Mouse (Mus musculus): ENCODE results near the gene Usp48. TPM values are rescaled to one million over a fixed set of nuclear protein-coding genes. Genes with fewer than 3 reads are reported as not detected.

The Usp48 gene
- polyA plus RNA-seq, 1 experiment = 109 TPM

DNA sequence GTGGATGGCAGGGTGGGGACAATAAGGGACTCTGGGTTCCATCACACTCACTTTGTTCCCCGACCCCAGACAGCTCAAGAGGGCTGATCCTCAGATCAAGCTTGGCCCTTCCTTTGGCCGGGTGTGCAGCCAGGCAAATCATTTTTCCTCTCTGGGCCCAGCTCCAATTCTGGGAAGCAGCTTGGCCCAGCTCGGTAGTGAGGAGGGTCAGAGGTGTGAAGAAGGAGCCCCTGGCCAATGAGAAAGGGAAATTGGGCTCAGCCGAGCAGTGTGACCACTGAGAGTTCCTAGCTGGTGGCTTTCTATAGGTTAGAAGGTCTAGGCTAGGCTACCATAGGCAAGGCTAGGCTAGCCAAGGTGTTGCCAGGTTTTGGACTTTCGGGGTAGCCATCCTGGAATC is 74.2 kb downstream of the Usp48 start:
- Histone ChIP-seq H3K27me3 (ENCODE audit: control insufficient read depth, insufficient read depth, low read length) (no peaks in the 10 kb centered on the region; the same call in 1 of the 2 replicates), H3K4me3 (ENCODE audit: control insufficient read depth, insufficient read depth, low read length) (no peak overlapping the region), H3K36me3 (ENCODE audit: control insufficient read depth, insufficient read depth, low read length) (no peaks in the 10 kb centered on the region), H3K4me1 (replicated peaks; ENCODE audit: control insufficient read depth, insufficient read depth, low read length) (peaks cover 3% of the 10 kb centered on the region; the same call in 1 of the 2 replicates), H3K27ac (ENCODE audit: control insufficient read depth, insufficient read depth, low read length) (no peak overlapping the region)
- no peak for TF ChIP-seq CTCF (IDR thresholded peaks at IDR 0.05; ENCODE audit: borderline replicate concordance, control insufficient read depth, extremely low read depth, insufficient read depth, low read length, poor library complexity)
- TF ChIP-seq POLR2A (IDR thresholded peaks at IDR 0.05; ENCODE audit: control insufficient read depth, extremely low read depth, insufficient read depth, low read length, poor library complexity) = no peak
- WGBS = 81% methylated on average over 5 of the region's 5 CpGs
- DNase-seq = no peak

DNA sequence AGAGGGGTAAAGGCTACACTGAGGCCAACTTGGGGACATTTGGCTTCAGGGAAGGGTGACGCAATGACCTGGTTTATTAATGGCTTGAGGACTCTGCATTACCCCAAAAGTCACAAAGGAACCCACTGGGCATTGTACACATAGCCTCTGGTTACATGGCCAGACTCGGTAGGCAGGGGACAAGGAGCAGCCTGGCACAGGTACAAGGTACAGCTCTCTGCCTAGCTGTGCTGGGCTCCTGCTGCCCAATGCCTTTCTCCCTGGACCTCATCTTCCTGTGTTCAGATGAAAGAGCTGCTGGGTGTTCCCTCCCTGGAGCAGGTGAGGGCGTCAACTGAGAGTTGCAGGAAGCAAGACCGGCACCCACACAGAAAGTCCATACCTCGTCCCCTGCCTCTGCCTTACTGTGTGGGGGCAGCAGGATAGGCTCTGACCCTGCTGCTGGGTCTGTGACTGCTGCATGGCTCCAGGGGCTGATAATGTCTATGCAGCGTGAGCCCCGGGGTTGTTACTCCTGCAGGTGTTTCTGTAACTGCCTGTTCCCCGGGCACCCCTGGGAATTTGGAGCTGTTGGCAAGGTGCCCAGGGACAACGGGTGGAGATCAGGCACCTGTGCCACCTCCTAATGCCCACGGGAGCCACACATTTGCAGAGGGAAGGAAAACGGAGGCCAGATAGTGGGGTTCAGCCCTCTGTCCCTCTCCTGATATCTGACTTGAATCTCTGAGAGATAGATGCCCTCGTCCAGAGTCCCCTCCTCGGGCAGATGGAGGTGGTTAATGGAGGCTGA is 78.4 kb downstream of the Usp48 start:
- no peaks in the 10 kb centered on the region for H3K4me1 ChIP-seq (replicated peaks; ENCODE audit: control insufficient read depth, insufficient read depth, low read length)
- no peak for DNase-seq
- TF ChIP-seq POLR2A (IDR thresholded peaks at IDR 0.05; ENCODE audit: control insufficient read depth, extremely low read depth, insufficient read depth, low read length, poor library complexity) = no peak
- no peak for TF ChIP-seq CTCF (IDR thresholded peaks at IDR 0.05; ENCODE audit: borderline replicate concordance, control insufficient read depth, extremely low read depth, insufficient read depth, low read length, poor library complexity)
- no peak overlapping the region for H3K4me3 ChIP-seq (ENCODE audit: control insufficient read depth, insufficient read depth, low read length)
- no peaks in the 10 kb centered on the region for H3K27me3 ChIP-seq (ENCODE audit: control insufficient read depth, insufficient read depth, low read length)
- H3K36me3 ChIP-seq (ENCODE audit: control insufficient read depth, insufficient read depth, low read length) = no peaks in the 10 kb centered on the region
- no peak overlapping the region for H3K27ac ChIP-seq (ENCODE audit: control insufficient read depth, insufficient read depth, low read length)
- 70% methylated on average over 13 of the region's 13 CpGs for WGBS

DNA sequence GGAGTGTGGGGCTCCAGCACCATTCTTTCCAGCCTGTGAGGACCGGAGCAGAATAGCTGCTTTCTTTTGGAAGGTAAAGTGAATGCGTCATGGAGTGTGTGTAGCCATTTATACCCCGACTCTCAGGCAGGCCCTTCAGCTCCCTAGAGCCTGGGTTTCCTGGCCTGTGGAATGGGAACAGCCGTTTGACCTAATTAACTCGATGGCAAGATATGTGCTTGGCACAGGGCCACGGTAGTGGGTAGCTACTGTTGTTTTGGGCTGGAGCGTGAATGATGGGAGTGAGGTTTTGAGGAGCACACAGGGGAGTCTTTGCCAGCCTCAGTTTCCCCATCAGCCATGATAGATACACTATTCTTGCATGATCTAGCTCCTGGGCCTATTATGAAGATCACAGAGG is 82.0 kb downstream of the Usp48 start:
- no peak for DNase-seq
- H3K36me3 ChIP-seq (ENCODE audit: control insufficient read depth, insufficient read depth, low read length) = no peaks in the 10 kb centered on the region
- H3K27ac ChIP-seq (ENCODE audit: control insufficient read depth, insufficient read depth, low read length) = no peak overlapping the region
- H3K4me3 ChIP-seq (ENCODE audit: control insufficient read depth, insufficient read depth, low read length) = no peak overlapping the region
- no peak for TF ChIP-seq CTCF (IDR thresholded peaks at IDR 0.05; ENCODE audit: borderline replicate concordance, control insufficient read depth, extremely low read depth, insufficient read depth, low read length, poor library complexity)
- TF ChIP-seq POLR2A (IDR thresholded peaks at IDR 0.05; ENCODE audit: control insufficient read depth, extremely low read depth, insufficient read depth, low read length, poor library complexity) = no peak
- WGBS = 75% methylated on average over 7 of the region's 7 CpGs
- H3K27me3 ChIP-seq (ENCODE audit: control insufficient read depth, insufficient read depth, low read length) = no peaks in the 10 kb centered on the region; the same call in 1 of the 2 replicates
- H3K4me1 ChIP-seq (replicated peaks; ENCODE audit: control insufficient read depth, insufficient read depth, low read length) = no peaks in the 10 kb centered on the region

DNA sequence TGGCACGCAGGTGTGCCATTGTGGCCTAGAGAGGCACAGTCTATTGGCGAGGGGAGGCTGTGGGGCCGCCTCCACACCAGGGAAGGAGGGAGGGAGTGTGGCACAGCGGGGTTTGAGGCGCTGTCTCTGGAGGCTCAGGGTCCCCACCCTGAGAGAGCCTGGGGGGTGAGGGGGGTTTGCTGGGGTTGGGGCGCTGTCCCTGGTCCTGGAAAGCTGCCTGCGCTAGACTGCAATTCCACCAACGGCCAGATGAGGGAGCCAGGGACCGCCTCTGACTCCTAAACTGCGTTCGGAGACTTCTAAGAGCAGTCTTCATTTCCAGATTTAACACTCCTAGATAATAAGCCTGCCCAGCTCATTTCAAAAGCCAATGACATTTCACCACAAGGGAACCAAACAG is 82.5 kb downstream of the Usp48 start:
- Histone ChIP-seq H3K36me3 (ENCODE audit: control insufficient read depth, insufficient read depth, low read length) (no peaks in the 10 kb centered on the region), H3K4me1 (replicated peaks; ENCODE audit: control insufficient read depth, insufficient read depth, low read length) (no peaks in the 10 kb centered on the region), H3K4me3 (ENCODE audit: control insufficient read depth, insufficient read depth, low read length) (no peak overlapping the region), H3K27me3 (ENCODE audit: control insufficient read depth, insufficient read depth, low read length) (no peaks in the 10 kb centered on the region; the same call in 1 of the 2 replicates), H3K27ac (ENCODE audit: control insufficient read depth, insufficient read depth, low read length) (no peak overlapping the region)
- 14% methylated on average over 11 of the region's 11 CpGs for WGBS
- peak; percentile 66; the same call in 1 of the 2 replicates for TF ChIP-seq CTCF (IDR thresholded peaks at IDR 0.05; ENCODE audit: borderline replicate concordance, control insufficient read depth, extremely low read depth, insufficient read depth, low read length, poor library complexity)
- no peak for TF ChIP-seq POLR2A (IDR thresholded peaks at IDR 0.05; ENCODE audit: control insufficient read depth, extremely low read depth, insufficient read depth, low read length, poor library complexity)
- peak; percentile 60 for DNase-seq

DNA sequence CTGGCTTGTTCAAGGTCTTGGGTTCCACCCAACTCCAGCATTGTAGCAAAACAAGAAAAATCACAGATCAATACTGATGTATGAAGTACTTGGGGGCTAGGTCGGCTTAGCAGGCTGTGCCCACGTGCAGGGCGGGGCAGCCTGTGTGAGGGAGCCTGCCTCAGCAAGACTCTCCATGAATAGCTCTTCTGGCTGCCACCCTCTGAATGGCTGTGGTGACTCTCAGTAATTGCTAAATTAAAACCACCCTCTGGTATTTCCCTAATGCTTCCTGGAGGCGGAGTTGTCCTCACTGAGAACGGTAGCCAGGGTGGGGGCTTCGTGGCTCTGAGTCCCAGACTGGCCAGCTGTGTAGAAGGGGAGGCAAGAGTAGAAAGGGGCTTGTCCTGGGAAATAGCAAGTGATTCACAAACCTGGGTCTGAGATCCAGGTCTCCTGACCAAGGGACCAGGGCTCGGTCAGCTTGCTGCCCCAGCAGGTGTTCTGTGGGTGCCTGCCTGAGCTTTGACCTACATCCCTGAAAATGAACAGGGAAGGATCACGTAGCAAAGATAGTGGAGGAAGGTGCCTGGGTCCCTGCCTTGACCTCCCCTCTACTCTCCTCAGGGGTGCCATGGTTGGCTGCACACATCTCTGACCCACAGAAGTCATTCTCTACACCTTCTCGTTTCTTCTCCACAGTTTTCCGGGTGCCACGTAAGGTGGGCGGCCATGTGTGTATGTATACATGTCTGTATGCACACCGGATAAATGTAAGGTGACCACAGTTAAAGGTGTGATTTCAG is 83.3 kb downstream of the Usp48 start:
- no peak for DNase-seq
- TF ChIP-seq CTCF (IDR thresholded peaks at IDR 0.05; ENCODE audit: borderline replicate concordance, control insufficient read depth, extremely low read depth, insufficient read depth, low read length, poor library complexity) = no peak
- TF ChIP-seq POLR2A (IDR thresholded peaks at IDR 0.05; ENCODE audit: control insufficient read depth, extremely low read depth, insufficient read depth, low read length, poor library complexity) = no peak
- no peaks in the 10 kb centered on the region; the same call in 1 of the 2 replicates for H3K27me3 ChIP-seq (ENCODE audit: control insufficient read depth, insufficient read depth, low read length)

DNA sequence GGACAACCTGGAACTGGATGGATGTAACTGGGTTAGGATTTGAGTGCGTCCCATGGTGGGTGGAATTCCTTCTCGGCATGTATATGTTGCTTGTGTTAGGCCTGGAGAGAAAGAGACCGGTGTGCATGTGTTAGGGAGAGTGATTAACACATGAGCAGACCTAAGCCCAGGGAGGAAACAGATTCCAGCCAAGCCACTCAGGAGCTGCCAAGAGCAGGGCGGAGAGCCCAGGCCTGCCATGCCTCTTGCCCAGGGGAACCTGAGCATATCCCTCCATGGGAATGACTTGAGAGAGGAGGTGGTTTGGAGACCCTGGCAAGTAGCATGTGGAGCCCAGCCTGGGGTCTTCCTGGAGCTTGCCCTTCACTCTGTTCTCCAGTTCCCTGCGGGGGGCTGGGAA is 84.4 kb downstream of the Usp48 start:
- DNase-seq = no peak
- 89% methylated on average over 5 of the region's 5 CpGs for WGBS
- H3K36me3 ChIP-seq (ENCODE audit: control insufficient read depth, insufficient read depth, low read length) = no peaks in the 10 kb centered on the region
- no peaks in the 10 kb centered on the region for H3K4me1 ChIP-seq (replicated peaks; ENCODE audit: control insufficient read depth, insufficient read depth, low read length)
- no peak for TF ChIP-seq POLR2A (IDR thresholded peaks at IDR 0.05; ENCODE audit: control insufficient read depth, extremely low read depth, insufficient read depth, low read length, poor library complexity)
- no peak for TF ChIP-seq CTCF (IDR thresholded peaks at IDR 0.05; ENCODE audit: borderline replicate concordance, control insufficient read depth, extremely low read depth, insufficient read depth, low read length, poor library complexity)
- H3K27ac ChIP-seq (ENCODE audit: control insufficient read depth, insufficient read depth, low read length) = no peak overlapping the region
- no peaks in the 10 kb centered on the region; the same call in 1 of the 2 replicates for H3K27me3 ChIP-seq (ENCODE audit: control insufficient read depth, insufficient read depth, low read length)
- no peak overlapping the region for H3K4me3 ChIP-seq (ENCODE audit: control insufficient read depth, insufficient read depth, low read length)

More for the DNA sequence above, 83.3 kb downstream of the Usp48 start:
- no peak overlapping the region for H3K4me3 ChIP-seq (ENCODE audit: control insufficient read depth, insufficient read depth, low read length)
- H3K27ac ChIP-seq (ENCODE audit: control insufficient read depth, insufficient read depth, low read length) = no peak overlapping the region
- WGBS = 69% methylated on average over 13 of the region's 13 CpGs
- no peaks in the 10 kb centered on the region for H3K36me3 ChIP-seq (ENCODE audit: control insufficient read depth, insufficient read depth, low read length)
- H3K4me1 ChIP-seq (replicated peaks; ENCODE audit: control insufficient read depth, insufficient read depth, low read length) = no peaks in the 10 kb centered on the region
